Mouse (Mus musculus) adrenal gland (tissue): ENCODE measurements around the gene Tekt2.

Experiments
- intact Hi-C: fragments of 180-260 bp; cut with DNase I; formaldehyde crosslinking; loops from one replicate; pipeline ENCODE4 v1.15.1; 2025
- long read RNA-seq, 2 experiments: library from polyadenylated mRNA; unstranded; transcript quantifications; one replicate each; pipeline ENCODE4 v2.0.0; 2020; ENCODE audit warnings: borderline replicate concordance in 1 of 2; ENCODE audit not compliant: insufficient replicate concordance in 1 of 2

The Tekt2 gene
- long read RNA-seq, experiment 1, partial matches to known transcripts: 0 of 1 reads
- long read RNA-seq, experiment 1, other reads (novel, unspliced or antisense): 1 of 1 reads
- long read RNA-seq, experiment 2, partial matches to known transcripts: 0 of 1 reads
- long read RNA-seq, experiment 2, other reads (novel, unspliced or antisense): 0 of 1 reads

DNA sequence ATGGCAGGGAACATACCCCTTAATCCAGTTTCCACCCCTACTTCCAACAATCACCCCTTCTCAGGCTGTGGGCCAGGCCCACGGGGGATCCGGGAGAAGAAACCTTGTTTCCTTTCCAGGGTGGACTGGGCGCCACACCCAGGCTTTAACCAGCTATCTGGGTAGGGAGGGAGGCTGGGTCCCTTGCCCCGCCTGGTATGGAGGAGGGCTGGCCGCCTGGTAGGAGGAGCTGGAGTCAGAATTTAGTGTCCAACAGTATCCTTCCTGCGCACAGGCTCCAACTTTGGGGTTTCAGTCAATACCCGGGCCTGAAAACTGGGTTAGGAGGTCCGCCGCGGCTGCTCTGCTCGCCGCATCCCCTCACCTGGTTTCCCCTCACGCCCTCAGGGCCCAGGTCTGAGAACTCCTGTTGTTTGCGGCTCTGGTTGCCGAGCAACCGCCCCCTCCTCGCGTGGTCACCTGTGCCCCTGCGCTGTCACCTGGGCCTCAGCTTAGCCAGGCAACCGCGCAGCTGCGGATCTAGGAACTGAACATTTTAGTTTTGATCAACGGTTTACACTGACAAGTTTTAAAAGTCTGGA, at the start of gene Tekt2:
Gene Tekt2, minus strand, starts transcription at position 408 of the 581 bp plus-strand sequence.
- intact Hi-C loops: no loop called here

DNA sequence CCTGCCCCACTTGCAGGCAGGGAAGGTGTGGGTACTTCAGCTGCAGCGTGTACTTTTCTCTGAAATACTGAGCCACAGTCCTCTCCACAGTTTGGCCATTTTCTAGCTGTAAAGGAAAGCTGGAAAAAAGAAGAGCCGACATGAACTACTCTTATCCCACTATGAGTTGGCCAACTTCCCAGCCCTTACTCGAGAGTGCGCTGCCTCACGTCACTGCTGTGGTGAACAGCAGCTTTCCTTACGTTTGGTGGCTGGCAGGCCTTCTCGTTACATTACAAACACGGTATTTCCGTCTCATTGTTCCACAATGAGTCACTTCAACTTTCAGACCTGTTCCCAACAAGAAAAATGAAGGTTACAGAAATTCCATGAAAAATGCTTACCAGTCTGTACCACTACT, 46.0 kb upstream of the Tekt2 start:
- intact Hi-C loops: no loop called here

GRCm38 (mm10) chr4:126360069-126360468, 34.6 kb upstream of the Tekt2 start:
- intact Hi-C loops: no loop called here

- intact Hi-C loops: loop anchor here (5.0 kb wide), 1 partner anchor 39 kb away; no protein-coding TSS in a partner anchor
Measured at GRCm38 (mm10) chr4:126343451-126343850, 18.0 kb upstream of the Tekt2 start.

GRCm38 (mm10) chr4:126339461-126339860, 14.0 kb upstream of the Tekt2 start:
- intact Hi-C loops: no loop called here

GRCm38 (mm10) chr4:126332358-126332757, 6.9 kb upstream of the Tekt2 start:
- intact Hi-C loops: no loop called here

DNA sequence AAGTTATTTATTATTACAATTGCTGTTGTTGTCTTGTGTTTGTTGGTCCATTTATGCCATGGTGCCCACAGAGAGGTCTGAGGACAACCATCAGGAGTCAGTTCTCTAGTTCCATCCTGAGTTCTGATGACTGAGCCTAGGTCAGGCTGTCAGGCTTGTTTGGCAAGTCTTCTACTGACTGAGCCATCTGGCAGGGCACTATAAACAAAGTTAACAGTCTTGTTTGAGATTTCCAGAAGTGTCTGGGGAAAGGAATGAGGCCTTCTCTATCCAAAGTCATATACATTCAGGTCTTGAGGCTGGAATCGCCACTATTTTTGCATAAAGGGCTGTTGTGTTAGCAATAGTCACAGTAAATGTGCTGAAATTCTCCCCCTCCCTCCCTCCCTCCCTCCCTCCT, 6.3 kb upstream of the Tekt2 start:
- intact Hi-C loops: no loop called here

DNA sequence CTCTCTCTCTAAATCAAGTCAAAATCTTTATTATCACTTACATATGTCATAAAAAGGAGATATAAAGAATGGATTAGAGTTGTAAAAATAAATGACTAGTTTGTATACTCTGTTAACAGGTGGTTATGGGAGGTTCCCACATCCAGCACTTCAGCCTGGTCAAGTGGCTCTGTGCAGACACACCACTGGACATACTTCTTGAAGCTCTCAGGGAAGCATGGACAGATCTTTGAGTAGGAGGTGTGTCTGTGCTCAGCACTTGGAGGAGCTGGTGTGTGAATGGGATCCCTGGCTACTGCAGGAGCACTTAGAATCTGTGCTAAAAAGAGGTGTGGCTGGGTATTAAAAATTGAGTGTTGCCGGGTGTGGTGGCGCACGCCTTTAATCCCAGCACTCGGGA, 4.8 kb upstream of the Tekt2 start:
- intact Hi-C loops: no loop called here

- intact Hi-C loops: no loop called here
Measured at GRCm38 (mm10) chr4:126326036-126326435, 548 bp upstream of the Tekt2 start.

GRCm38 (mm10) chr4:126324861-126325260, 627 bp downstream of the Tekt2 start:
- intact Hi-C loops: loop anchor here (5.0 kb wide), 1 partner anchor 102 kb away; the partner anchor contains the start of gene Ago3

- intact Hi-C loops: loop anchor here (5.0 kb wide), 1 partner anchor 105 kb away; the partner anchor contains the start of gene Ago3
Measured at GRCm38 (mm10) chr4:126322646-126323045, 2.8 kb downstream of the Tekt2 start.

- intact Hi-C loops: loop anchor here (5.0 kb wide), 1 partner anchor 105 kb away; the partner anchor contains the start of gene Ago3
Measured at GRCm38 (mm10) chr4:126321854-126322511, 3.5 kb downstream of the Tekt2 start.

DNA sequence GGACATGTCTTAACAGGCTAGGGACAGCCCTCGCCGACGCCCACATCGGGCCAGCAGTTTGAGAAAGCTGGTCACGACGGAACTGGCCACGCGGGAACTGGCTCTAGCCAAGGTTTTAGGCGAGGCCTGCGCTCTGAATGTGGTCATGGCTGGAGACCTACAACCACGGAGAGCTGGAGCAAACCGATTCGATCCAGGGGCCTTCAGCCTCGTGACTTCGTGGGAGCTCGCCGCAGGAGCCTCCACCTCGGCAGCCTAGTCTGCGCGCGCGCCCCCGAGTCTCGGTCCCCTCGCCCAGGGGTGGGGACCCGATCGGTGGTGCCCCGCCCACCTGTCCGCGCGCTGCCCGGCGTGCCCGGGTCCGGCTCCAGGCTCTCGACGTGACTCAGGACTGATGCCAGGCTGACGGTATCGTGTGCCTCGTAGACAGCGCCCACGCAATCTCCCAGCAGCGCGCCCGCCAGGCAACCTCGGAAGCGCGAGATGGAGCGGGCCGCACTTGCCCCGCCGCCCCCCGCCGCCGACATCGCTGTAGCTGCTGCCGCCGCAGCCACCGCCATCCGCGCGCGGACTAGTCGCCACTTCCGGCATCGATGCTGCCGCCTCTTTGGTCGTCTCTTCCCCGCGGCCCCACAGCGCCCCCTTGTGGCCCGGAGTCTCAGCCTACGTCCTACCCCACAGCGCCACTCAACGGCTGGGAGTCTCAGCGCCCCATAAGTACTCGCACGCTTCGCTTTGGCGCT, 4.2 kb downstream of the Tekt2 start, which contains the start of gene Adprhl2:
Gene Adprhl2, minus strand, starts transcription at position 593 of the 743 bp plus-strand sequence.
- intact Hi-C loops: loop anchor here (5.0 kb wide), 1 partner anchor 106 kb away; the partner anchor contains the start of gene Ago3

DNA sequence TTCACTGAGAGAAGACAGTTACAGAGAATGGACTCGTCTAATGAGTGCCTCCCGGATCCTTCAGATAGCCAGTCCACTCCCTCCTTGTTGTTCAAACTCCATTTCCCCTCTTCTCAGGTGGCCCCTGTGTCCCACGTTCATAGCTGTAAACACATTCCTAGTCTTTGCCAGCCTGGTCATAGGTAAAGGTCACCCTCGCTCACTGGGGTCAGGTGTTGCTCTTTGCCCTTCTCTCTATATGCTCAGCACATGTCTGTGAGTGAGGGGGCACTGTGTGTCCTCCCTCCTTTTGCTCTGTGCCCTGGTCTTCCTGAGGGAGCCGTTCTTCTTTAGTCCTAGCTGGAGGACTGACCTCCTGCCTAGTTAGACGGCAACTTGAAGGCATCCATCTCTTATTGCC, 5.7 kb downstream of the Tekt2 start:
- intact Hi-C loops: loop anchor here (5.0 kb wide), 1 partner anchor 107 kb away; the partner anchor contains the start of gene Ago3

- intact Hi-C loops: no loop called here
Measured at GRCm38 (mm10) chr4:126316443-126317040, 8.9 kb downstream of the Tekt2 start.

DNA sequence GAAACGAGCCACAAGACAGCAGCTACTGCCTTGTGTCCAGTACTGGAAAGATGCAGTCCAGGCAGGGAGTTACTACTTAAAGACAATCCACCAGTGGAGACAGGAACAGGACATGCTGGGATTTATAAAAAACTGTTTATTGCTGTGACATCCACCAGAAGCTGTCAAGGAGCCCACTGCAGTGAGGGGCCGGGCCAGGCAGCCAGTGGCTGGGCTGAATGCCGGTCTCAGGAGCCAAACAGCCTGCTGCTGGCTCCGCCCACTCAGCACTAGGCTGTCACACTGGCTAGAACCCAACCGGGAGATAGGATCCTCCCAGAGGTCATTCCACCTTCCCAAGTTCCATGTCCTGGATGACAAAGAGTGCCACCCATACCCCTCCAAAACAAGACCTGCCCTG, 9.6 kb downstream of the Tekt2 start:
- intact Hi-C loops: no loop called here

DNA sequence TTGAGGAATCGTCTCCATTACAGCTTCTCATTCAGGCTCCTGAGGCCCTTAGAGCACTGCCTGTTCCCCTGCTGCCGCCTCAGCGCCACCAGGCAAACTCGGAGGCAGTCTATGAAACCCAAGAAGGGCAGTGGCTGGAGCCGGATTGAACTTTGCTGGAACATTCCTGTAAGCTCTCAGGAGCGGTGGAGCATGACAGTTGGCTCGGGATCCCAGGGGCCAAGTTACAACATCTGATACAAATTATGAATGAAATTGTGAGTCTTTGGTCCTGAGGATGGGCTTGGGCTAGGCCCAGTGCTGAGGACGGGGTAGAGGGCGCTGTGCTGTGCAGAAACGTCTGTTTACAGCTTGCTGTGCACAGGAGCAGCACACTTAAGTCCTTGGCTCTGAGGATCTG, 11.1 kb downstream of the Tekt2 start:
- intact Hi-C loops: loop anchor here (5.0 kb wide), 1 partner anchor 37 kb away; no protein-coding TSS in a partner anchor

DNA sequence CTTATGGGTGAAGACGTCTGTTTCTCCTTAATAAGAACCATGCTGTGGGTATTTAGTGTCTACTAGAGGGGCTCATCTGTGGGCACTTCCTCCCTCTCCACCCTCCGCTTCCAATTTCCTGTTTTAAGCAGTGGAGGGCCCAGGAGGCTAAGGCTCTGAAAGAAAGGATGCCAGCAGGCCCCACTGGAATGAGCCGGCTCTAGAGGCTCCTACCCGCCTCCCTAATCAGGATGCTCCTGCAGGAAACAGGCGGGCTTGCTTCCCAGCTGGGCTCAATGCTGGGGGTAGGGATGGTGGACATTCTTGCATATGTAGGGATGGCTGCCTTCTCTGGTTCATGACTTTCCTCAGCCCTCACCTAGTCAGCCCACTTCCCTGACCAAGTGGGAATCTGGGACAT, 12.3 kb downstream of the Tekt2 start:
- intact Hi-C loops: loop anchor here (5.0 kb wide), 1 partner anchor 36 kb away; no protein-coding TSS in a partner anchor

GRCm38 (mm10) chr4:126311566-126312200, 13.8 kb downstream of the Tekt2 start:
- intact Hi-C loops: loop anchor here (2.0 to 5.0 kb wide), 2 partner anchors 34 to 85 kb away; no protein-coding TSS in a partner anchor

- intact Hi-C loops: loop anchor here (2.0 to 5.0 kb wide), 2 partner anchors 33 to 84 kb away; no protein-coding TSS in a partner anchor
Measured at GRCm38 (mm10) chr4:126310344-126310743, 15.1 kb downstream of the Tekt2 start.
